Mouse (Mus musculus): ENCODE measurements at regions not wholly inside any gene's neighbourhood (a gene's known extent, or its start where the extent isn't known, plus 50 kb on each side); places are given as distances from the start of the nearest gene placed in this dataset.

GRCm38 (mm10) chr19:28205691-28206090 lies 194.7 kb upstream of the Rfx3 start:
- intact Hi-C loops (cut with DNase I), result no loop called here
- no peak for DNase-seq (ENCODE audit: extremely low spot score in 1 of 2, low spot score in 2 of 2)
- TF ChIP-seq CTCF (IDR thresholded peaks at IDR 0.05), result no peak
- H3K27ac ChIP-seq, result no peak overlapping the region
- no peak overlapping the region for H3K4me3 ChIP-seq

DNA sequence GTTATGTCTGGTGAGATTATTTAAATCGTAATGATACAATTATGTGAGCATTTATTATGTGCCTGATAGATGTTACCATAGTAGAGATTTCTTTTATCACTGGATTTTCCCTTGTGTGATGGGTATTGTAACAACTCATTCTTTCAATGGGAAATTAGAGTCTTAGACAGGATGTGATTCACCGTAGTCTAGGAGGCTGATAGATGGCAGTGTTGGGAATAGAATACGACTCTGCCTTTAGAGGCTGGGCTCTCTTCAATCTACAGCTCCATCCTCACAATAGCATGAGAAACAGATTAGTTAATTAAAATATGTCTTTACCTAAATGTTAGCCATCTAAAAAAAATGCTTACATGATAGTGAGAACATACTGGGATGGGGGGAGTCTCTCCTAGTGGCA lies 192.8 kb upstream of the Rfx3 start:
- intact Hi-C loops (cut with DNase I), result no loop called here
- TF ChIP-seq CTCF (IDR thresholded peaks at IDR 0.05), result peak; percentile 4; the same call in 1 of the 2 replicates
- Histone ChIP-seq H3K27ac (no peak overlapping the region), H3K4me3 (no peak overlapping the region)
- no peak for DNase-seq (ENCODE audit: extremely low spot score in 1 of 2, low spot score in 2 of 2)

DNA sequence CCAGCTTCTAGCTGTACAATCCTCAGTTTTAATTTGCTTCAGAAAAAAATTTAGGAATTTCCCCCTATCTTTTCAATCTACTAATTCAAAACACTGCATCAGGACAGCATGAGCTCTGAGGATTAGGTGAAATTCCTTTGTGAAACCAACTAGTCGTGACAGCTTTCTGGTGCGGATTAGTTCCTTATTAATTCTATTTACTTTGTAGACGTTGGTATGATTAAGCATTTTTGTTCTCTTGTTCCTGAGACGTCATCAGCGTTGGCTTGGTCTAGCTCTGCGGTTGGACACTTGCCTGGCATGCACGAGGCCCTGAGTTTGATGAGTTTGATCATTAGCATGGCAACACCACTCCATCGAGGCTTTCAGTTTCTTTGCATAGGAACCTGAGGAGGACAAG lies 188.4 kb upstream of the Rfx3 start:
- TF ChIP-seq CTCF (IDR thresholded peaks at IDR 0.05), result no peak
- DNase-seq (ENCODE audit: extremely low spot score in 1 of 2, low spot score in 2 of 2), result no peak
- H3K4me3 ChIP-seq, result no peak overlapping the region
- intact Hi-C loops (cut with DNase I), result no loop called here
- H3K27ac ChIP-seq, result no peak overlapping the region

GRCm38 (mm10) chr19:28196881-28197280 lies 185.9 kb upstream of the Rfx3 start:
- intact Hi-C loops (cut with DNase I), result no loop called here
- Histone ChIP-seq H3K4me3 (no peak overlapping the region), H3K27ac (no peak overlapping the region)
- TF ChIP-seq CTCF (IDR thresholded peaks at IDR 0.05), result no peak
- DNase-seq (ENCODE audit: extremely low spot score in 1 of 2, low spot score in 2 of 2), result no peak

- no peak for TF ChIP-seq CTCF (IDR thresholded peaks at IDR 0.05)
- intact Hi-C loops (cut with DNase I), result no loop called here
- no peak overlapping the region for H3K4me3 ChIP-seq
- no peak overlapping the region for H3K27ac ChIP-seq
- DNase-seq (ENCODE audit: extremely low spot score in 1 of 2, low spot score in 2 of 2), result no peak
These were observed 181.3 kb upstream of the Rfx3 start for GRCm38 (mm10) chr19:28192248-28192647.

GRCm38 (mm10) chr19:28191428-28192116 lies 180.6 kb upstream of the Rfx3 start:
- no peak overlapping the region for H3K27ac ChIP-seq
- H3K4me3 ChIP-seq, result no peak overlapping the region
- no peak for TF ChIP-seq CTCF (IDR thresholded peaks at IDR 0.05)
- intact Hi-C loops (cut with DNase I), result no loop called here
- DNase-seq (ENCODE audit: extremely low spot score in 1 of 2, low spot score in 2 of 2), result no peak

- no peak overlapping the region for H3K4me3 ChIP-seq
- intact Hi-C loops (cut with DNase I), result no loop called here
- H3K27ac ChIP-seq, result no peak overlapping the region
- TF ChIP-seq CTCF (IDR thresholded peaks at IDR 0.05), result no peak
- DNase-seq (ENCODE audit: extremely low spot score in 1 of 2, low spot score in 2 of 2), result no peak
These were observed 179.3 kb upstream of the Rfx3 start for GRCm38 (mm10) chr19:28190250-28190649.

DNA sequence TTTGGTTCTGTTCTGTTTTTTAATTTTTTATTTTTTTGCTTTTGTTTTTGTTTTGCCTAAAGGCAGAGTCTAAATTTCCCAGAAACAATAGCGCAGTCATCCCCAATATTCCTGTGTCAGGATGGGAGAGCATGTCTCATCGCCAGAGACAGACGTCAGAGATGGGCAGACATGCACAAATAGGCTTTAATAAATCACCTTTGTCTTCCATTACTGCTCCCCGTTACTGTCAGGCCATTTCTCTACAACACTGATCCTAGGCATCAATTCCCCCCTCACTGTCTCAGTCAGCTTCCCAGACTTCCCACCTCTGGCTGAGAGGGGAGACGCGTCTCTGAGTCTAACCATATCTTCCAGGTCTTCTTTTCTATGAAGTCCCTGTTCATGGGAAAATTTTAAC lies 177.4 kb upstream of the Rfx3 start:
- Histone ChIP-seq H3K27ac (no peak overlapping the region), H3K4me3 (no peak overlapping the region)
- no peak for TF ChIP-seq CTCF (IDR thresholded peaks at IDR 0.05)
- no peak for DNase-seq (ENCODE audit: extremely low spot score in 1 of 2, low spot score in 2 of 2)
- intact Hi-C loops (cut with DNase I), result no loop called here

DNA sequence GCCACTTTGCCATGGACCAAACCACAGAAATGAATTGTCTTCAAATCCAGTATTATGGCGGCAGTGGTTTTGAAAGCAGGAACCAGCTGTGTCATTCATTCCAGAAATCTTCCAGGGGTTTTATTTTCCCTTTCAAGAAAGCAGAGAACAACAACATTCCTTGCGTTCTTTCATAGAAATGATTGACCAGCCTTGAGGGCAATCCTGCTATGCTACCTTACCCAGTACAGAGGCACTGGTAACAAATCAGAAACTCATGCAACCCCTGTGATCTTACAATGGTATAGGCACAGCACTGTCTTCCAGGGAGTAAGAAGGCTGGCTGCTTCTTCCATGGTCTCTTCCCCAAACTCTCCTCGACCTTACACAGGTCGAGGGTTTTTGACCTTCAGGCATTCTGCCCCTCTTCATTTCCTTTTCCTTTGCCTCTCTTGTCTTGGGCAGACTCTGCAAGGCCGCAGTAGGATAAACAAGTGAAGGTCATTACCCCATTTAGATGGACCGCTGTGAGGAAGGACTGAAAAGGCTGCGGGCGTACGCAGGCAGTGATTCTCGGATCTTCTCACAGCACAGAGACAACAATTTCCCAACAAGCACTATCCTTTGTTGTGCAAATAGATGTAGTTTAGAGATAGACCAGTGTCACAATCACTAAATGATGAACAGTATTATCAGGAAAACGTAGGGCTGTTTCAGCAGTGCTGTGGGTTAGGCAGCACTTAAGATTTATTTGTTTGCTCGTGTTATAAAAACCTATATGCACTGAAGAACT lies 171.6 kb upstream of the Rfx3 start:
- intact Hi-C loops (cut with DNase I), result no loop called here
- Histone ChIP-seq H3K4me3 (no peak overlapping the region), H3K27ac (no peak overlapping the region)
- DNase-seq (ENCODE audit: extremely low spot score in 1 of 2, low spot score in 2 of 2), result no peak
- TF ChIP-seq CTCF (IDR thresholded peaks at IDR 0.05), result no peak

DNA sequence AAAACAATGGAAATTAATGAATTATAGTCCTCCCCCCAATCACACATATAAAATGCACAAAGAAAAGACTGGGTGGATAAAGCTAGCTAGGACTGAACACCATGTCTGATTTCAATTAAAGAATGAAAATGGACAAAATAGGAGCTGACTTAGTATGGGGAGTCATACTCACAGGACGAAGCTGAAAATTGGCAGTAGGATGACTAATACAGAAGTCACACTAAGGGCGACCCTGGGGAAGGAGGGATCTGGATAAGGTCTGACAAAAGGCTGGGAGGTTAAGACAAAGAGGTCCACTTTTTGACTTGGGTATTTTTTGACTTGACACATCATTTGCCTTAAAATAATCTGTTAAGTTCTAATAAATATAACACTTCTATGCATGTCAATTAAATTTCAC lies 170.2 kb upstream of the Rfx3 start:
- intact Hi-C loops (cut with DNase I), result no loop called here
- H3K27ac ChIP-seq, result no peak overlapping the region
- H3K4me3 ChIP-seq, result no peak overlapping the region
- no peak for TF ChIP-seq CTCF (IDR thresholded peaks at IDR 0.05)
- DNase-seq (ENCODE audit: extremely low spot score in 1 of 2, low spot score in 2 of 2), result no peak

- intact Hi-C loops (cut with DNase I), result no loop called here
- TF ChIP-seq CTCF (IDR thresholded peaks at IDR 0.05), result no peak
- no peak overlapping the region for H3K27ac ChIP-seq
- H3K4me3 ChIP-seq, result no peak overlapping the region
- no peak for DNase-seq (ENCODE audit: extremely low spot score in 1 of 2, low spot score in 2 of 2)
These were observed 167.1 kb upstream of the Rfx3 start for GRCm38 (mm10) chr19:28178114-28178513.

- DNase-seq (ENCODE audit: extremely low spot score in 1 of 2, low spot score in 2 of 2), result peak in 1 of 2 experiments; percentile 16
- no peak overlapping the region for H3K4me3 ChIP-seq
- intact Hi-C loops (cut with DNase I), result no loop called here
- H3K27ac ChIP-seq, result no peak overlapping the region
- TF ChIP-seq CTCF (IDR thresholded peaks at IDR 0.05), result no peak
These were observed 165.9 kb upstream of the Rfx3 start for GRCm38 (mm10) chr19:28176821-28177220.

Measured in left cerebral cortex, adult 2 months (tissue).